Mouse (Mus musculus) erythroblast, embryonic 14.5 days (primary cell): ENCODE results near the gene B230217C12Rik. TPM values are rescaled to one million over a fixed set of nuclear protein-coding genes. Genes with fewer than 3 reads are reported as not detected.

Source experiments
- H3K27me3 ChIP-seq: 2 replicates; pipeline ENCODE4 v1.6.1; 2012; ENCODE audit warnings: inconsistent platforms; ENCODE audit not compliant: control insufficient read depth
- H3K36me3 ChIP-seq: 2 replicates; pipeline ENCODE4 v1.6.1; 2012; ENCODE audit warnings: mild to moderate bottlenecking, inconsistent platforms; ENCODE audit not compliant: control insufficient read depth
- H3K4me1 ChIP-seq: 2 replicates; pipeline ENCODE4 v1.6.1; 2012; ENCODE audit warnings: inconsistent platforms; ENCODE audit not compliant: control insufficient read depth
- H3K4me3 ChIP-seq: replicated peaks from 2 replicates; pipeline ENCODE3; 2012; ENCODE audit warnings: moderate library complexity, mild to moderate bottlenecking, inconsistent platforms
- H3K9me3 ChIP-seq: 2 replicates; pipeline ENCODE4 v1.6.1; 2012; ENCODE audit warnings: low read length, inconsistent platforms, mixed read lengths; ENCODE audit not compliant: control insufficient read depth
- GATA1 ChIP-seq: IDR thresholded peaks from 2 replicates; pipeline ENCODE4 v1.6.1; 2012; ENCODE audit warnings: low read length, inconsistent platforms, mixed read lengths
- TAL1 ChIP-seq: IDR thresholded peaks from 3 replicates; pipeline ENCODE4 v1.6.1; 2012; ENCODE audit warnings: low read length, inconsistent platforms, mixed read lengths
- polyA plus RNA-seq: library from polyadenylated mRNA; stranded (reverse); fragments of >175 nt; gene quantifications from 2 replicates; pipeline ENCODE4 v1.2.3, GENCODE M21; 2012

B230217C12Rik gene
- polyA plus RNA-seq, 1 experiment, result not detected

- peaks cover 10% of the 10 kb centered on the region; the same call in 1 of the 2 replicates for H3K36me3 ChIP-seq
Measured at GRCm38 (mm10) chr11:97807626-97808025, 33.0 kb upstream of the B230217C12Rik start.

GRCm38 (mm10) chr11:97808093-97808492, 32.5 kb upstream of the B230217C12Rik start:
- no peak for TF ChIP-seq TAL1
- no peak for TF ChIP-seq GATA1
- H3K27me3 ChIP-seq, result no peaks in the 10 kb centered on the region
- H3K4me3 ChIP-seq, result no peak overlapping the region
- H3K4me1 ChIP-seq, result peaks cover 7% of the 10 kb centered on the region
- peaks cover 13% of the 10 kb centered on the region; the same call in 1 of the 2 replicates for H3K36me3 ChIP-seq
- no peaks in the 10 kb centered on the region for H3K9me3 ChIP-seq

More at GRCm38 (mm10) chr11:97807626-97808025, 33.0 kb upstream of the B230217C12Rik start:
- Histone ChIP-seq H3K27me3 (no peaks in the 10 kb centered on the region), H3K4me3 (no peak overlapping the region), H3K9me3 (no peaks in the 10 kb centered on the region), H3K4me1 (peaks cover 6% of the 10 kb centered on the region)
- no peak for TF ChIP-seq TAL1
- TF ChIP-seq GATA1, result no peak

- peaks cover 16% of the 10 kb centered on the region; the same call in 1 of the 2 replicates for H3K36me3 ChIP-seq
- TF ChIP-seq GATA1 (no peak), TAL1 (no peak)
Measured at GRCm38 (mm10) chr11:97808621-97809234, 31.9 kb upstream of the B230217C12Rik start.

GRCm38 (mm10) chr11:97809235-97810121, 31.1 kb upstream of the B230217C12Rik start:
- Histone ChIP-seq H3K4me1 (peaks cover 10% of the 10 kb centered on the region), H3K4me3 (no peak overlapping the region)

More at GRCm38 (mm10) chr11:97808621-97809234, 31.9 kb upstream of the B230217C12Rik start:
- H3K9me3 ChIP-seq, result no peaks in the 10 kb centered on the region
- H3K4me3 ChIP-seq, result no peak overlapping the region
- no peaks in the 10 kb centered on the region for H3K27me3 ChIP-seq
- peaks cover 10% of the 10 kb centered on the region for H3K4me1 ChIP-seq

GRCm38 (mm10) chr11:97810356-97810755, 30.2 kb upstream of the B230217C12Rik start:
- Histone ChIP-seq H3K4me3 (no peak overlapping the region), H3K36me3 (peaks cover 16% of the 10 kb centered on the region; the same call in 1 of the 2 replicates), H3K27me3 (no peaks in the 10 kb centered on the region), H3K9me3 (no peaks in the 10 kb centered on the region), H3K4me1 (peaks cover 10% of the 10 kb centered on the region)
- TF ChIP-seq GATA1, result no peak
- no peak for TF ChIP-seq TAL1

More at GRCm38 (mm10) chr11:97809235-97810121, 31.1 kb upstream of the B230217C12Rik start:
- no peak for TF ChIP-seq TAL1
- TF ChIP-seq GATA1, result no peak
- H3K36me3 ChIP-seq, result peaks cover 16% of the 10 kb centered on the region; the same call in 1 of the 2 replicates
- H3K9me3 ChIP-seq, result no peaks in the 10 kb centered on the region
- no peaks in the 10 kb centered on the region for H3K27me3 ChIP-seq

GRCm38 (mm10) chr11:97810970-97811369, 29.6 kb upstream of the B230217C12Rik start:
- no peaks in the 10 kb centered on the region for H3K27me3 ChIP-seq
- H3K4me3 ChIP-seq, result no peak overlapping the region
- peaks cover 10% of the 10 kb centered on the region for H3K4me1 ChIP-seq
- peaks cover 18% of the 10 kb centered on the region; the same call in 1 of the 2 replicates for H3K36me3 ChIP-seq
- TF ChIP-seq GATA1, result no peak
- TF ChIP-seq TAL1, result no peak
- H3K9me3 ChIP-seq, result no peaks in the 10 kb centered on the region

- Histone ChIP-seq H3K9me3 (no peaks in the 10 kb centered on the region), H3K4me3 (no peak overlapping the region), H3K27me3 (no peaks in the 10 kb centered on the region), H3K36me3 (peaks cover 19% of the 10 kb centered on the region; the same call in 1 of the 2 replicates), H3K4me1 (peaks cover 11% of the 10 kb centered on the region)
- TF ChIP-seq TAL1 (no peak), GATA1 (no peak)
Measured at GRCm38 (mm10) chr11:97811569-97812362, 28.8 kb upstream of the B230217C12Rik start.

GRCm38 (mm10) chr11:97812491-97812921, 28.1 kb upstream of the B230217C12Rik start:
- no peak for TF ChIP-seq GATA1
- TF ChIP-seq TAL1, result no peak
- Histone ChIP-seq H3K27me3 (no peaks in the 10 kb centered on the region), H3K9me3 (no peaks in the 10 kb centered on the region), H3K36me3 (peaks cover 22% of the 10 kb centered on the region; the same call in 1 of the 2 replicates), H3K4me1 (peaks cover 18% of the 10 kb centered on the region), H3K4me3 (no peak overlapping the region)

GRCm38 (mm10) chr11:97813085-97813484, 27.5 kb upstream of the B230217C12Rik start:
- Histone ChIP-seq H3K36me3 (peaks cover 22% of the 10 kb centered on the region; the same call in 1 of the 2 replicates), H3K27me3 (no peaks in the 10 kb centered on the region), H3K4me3 (no peak overlapping the region), H3K4me1 (peaks cover 23% of the 10 kb centered on the region), H3K9me3 (no peaks in the 10 kb centered on the region)
- TF ChIP-seq TAL1 (no peak), GATA1 (no peak)
